Mouse (Mus musculus): Measurements from ENCODE around the gene Usp3. TPM values are rescaled to one million over a fixed set of nuclear protein-coding genes. Genes with fewer than 3 reads are reported as not detected.
A peak's percentile ranks its signal among the peaks of the same experiment; 100 is the strongest.

The Usp3 gene
- total and polyA plus RNA-seq, 3 experiments = 24.4 to 39.5 (median 36.6) TPM

DNA sequence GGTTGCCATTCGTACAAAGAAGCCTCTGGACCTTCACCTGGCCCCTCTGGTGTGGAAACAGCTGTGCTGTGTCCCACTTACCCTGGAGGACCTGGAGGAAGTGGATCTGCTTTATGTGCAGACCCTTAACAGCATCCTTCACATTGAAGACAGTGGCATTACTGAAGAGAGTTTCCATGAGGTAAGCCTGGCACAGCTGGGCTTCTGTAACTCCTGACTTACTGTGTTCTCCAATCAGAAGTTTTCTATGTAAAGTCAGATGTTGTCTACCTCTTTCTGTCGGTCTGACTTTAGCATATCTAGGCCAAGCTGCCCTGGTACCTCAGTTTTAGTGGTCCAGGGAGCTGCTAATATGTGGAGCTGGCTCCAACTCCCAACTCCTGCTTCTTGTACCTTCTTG lies 91.7 kb downstream of the Usp3 start:
- Histone ChIP-seq H3K79me2 (replicated peaks; ENCODE audit: control insufficient read depth, extremely low read depth, insufficient read depth, poor library complexity, severe bottlenecking) (no peaks in the 10 kb centered on the region), H3K4me1 (ENCODE audit: control insufficient read depth in 1 of 2, insufficient read depth in 2 of 2) (peaks cover 29 to 53% of the 10 kb centered on the region in 2 experiments), H3K9ac (ENCODE audit: insufficient read depth, low read depth) (no peak overlapping the region), H3K27me3 (replicated peaks) (no peaks in the 10 kb centered on the region), H3K9me3 (replicated peaks; ENCODE audit: low read length) (no peaks in the 10 kb centered on the region), H3K36me3 (replicated peaks in 1 of 2; ENCODE audit: control insufficient read depth in 1 of 2, insufficient read depth in 1 of 2, low read length in 1 of 2) (peaks cover 42 to 68% of the 10 kb centered on the region in 2 experiments), H3K27ac (ENCODE audit: insufficient read depth, low read depth) (peak overlapping the region; percentile 18; the same call in 1 of the 2 replicates), H3K4me3 (replicated peaks in 1 of 3; ENCODE audit: low read depth in 2 of 3, low read length in 2 of 3, poor library complexity in 1 of 3) (no peak overlapping the region), H3K4me2 (ENCODE audit: insufficient read depth, low read depth, poor library complexity, severe bottlenecking) (no peak overlapping the region)
- in situ Hi-C loops (cut with MboI; ENCODE audit: low pct_ligation_motif_present, low pct_unique_long_range_greater_than_20kb, low sequenced_read_pairs) (loop anchor here (10.0 to 25.0 kb wide), 4 partner anchors 216 to 486 kb away; partner anchors contain the start of genes Aph1b, Ciao2a, Gm10647 and Lactb), dilution Hi-C loops (cut with MboI; ENCODE audit: extremely low pct_ligation_motif_present, extremely low pct_unique_long_range_greater_than_20kb, low sequenced_read_pairs) (no loop called here)
- TF ChIP-seq IRF4 (IDR thresholded peaks at IDR 0.05; ENCODE audit: low read depth, low read length) (peak; percentile 6; the same call in 1 of the 2 replicates), ETS1 (conservative IDR thresholded peaks at IDR 0.05; ENCODE audit: low read depth, low read length) (peak; percentile 81), ELF1 (IDR thresholded peaks at IDR 0.05; ENCODE audit: low read depth, low read length) (0 out of 2 replicates have a peak, but pooled peaks have one; percentile 9), NRF1 (IDR thresholded peaks at IDR 0.05; ENCODE audit: low read depth, low read length) (no peak), MEF2A (IDR thresholded peaks at IDR 0.05; ENCODE audit: borderline replicate concordance, low read depth, low read length) (no peak), MAZ (IDR thresholded peaks at IDR 0.05; ENCODE audit: low read depth, low read length) (0 out of 2 replicates have a peak, but pooled peaks have one; percentile 21), TCF12 (IDR thresholded peaks at IDR 0.05; ENCODE audit: low read depth, low read length) (peak; percentile 47; the same call in 1 of the 2 replicates)
- DNase-seq (ENCODE audit: extremely low read depth) = peak; percentile 59

DNA sequence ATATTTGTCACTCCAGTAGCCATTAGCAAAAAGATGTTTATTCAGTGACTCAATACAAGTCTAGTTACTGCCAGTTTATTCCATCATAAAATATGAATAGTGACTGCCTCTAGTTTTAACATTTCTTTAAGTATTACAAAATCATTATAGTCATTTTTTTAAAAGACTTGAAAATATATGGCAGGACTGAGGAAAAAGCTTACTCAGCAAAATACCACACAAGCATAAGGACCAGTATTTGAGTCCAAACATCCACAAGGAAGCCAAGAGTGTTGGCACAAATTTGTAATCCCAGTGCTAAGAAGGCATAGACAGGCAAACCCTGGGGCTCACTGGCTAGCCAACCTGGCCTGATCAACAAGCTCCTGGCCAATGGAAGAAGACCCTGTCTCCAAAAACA lies 99.0 kb downstream of the Usp3 start:
- TF ChIP-seq RAD21 (IDR thresholded peaks at IDR 0.05; ENCODE audit: low read depth, low read length) (no peak), PAX5 (IDR thresholded peaks at IDR 0.05; ENCODE audit: low read length) (no peak), MAFK (IDR thresholded peaks at IDR 0.05; ENCODE audit: insufficient replicate concordance, low read length) (peak; percentile 97), E2F4 (IDR thresholded peaks at IDR 0.05; ENCODE audit: insufficient replicate concordance, low read depth, low read length) (no peak)
- Histone ChIP-seq H3K9ac (ENCODE audit: insufficient read depth, low read depth) (no peak overlapping the region), H3K79me2 (replicated peaks; ENCODE audit: control insufficient read depth, extremely low read depth, insufficient read depth, poor library complexity, severe bottlenecking) (no peaks in the 10 kb centered on the region), H3K9me3 (replicated peaks; ENCODE audit: low read length) (peaks cover 4% of the 10 kb centered on the region), H3K4me1 (ENCODE audit: control insufficient read depth in 1 of 2, insufficient read depth in 2 of 2) (peaks cover 11 to 42% of the 10 kb centered on the region in 2 experiments; a peak in 3 of 4 replicates), H3K27me3 (replicated peaks) (no peaks in the 10 kb centered on the region), H3K27ac (ENCODE audit: insufficient read depth, low read depth) (no peak overlapping the region), H3K36me3 (replicated peaks in 1 of 2; ENCODE audit: control insufficient read depth in 1 of 2, insufficient read depth in 1 of 2, low read length in 1 of 2) (peaks cover 57 to 76% of the 10 kb centered on the region in 2 experiments), H3K4me2 (ENCODE audit: insufficient read depth, low read depth, poor library complexity, severe bottlenecking) (no peak overlapping the region), H3K4me3 (replicated peaks in 1 of 3; ENCODE audit: low read depth in 2 of 3, low read length in 2 of 3, poor library complexity in 1 of 3) (no peak overlapping the region)
- in situ Hi-C loops (cut with MboI; ENCODE audit: low pct_ligation_motif_present, low pct_unique_long_range_greater_than_20kb, low sequenced_read_pairs) = no loop called here
- dilution Hi-C loops (cut with MboI; ENCODE audit: extremely low pct_ligation_motif_present, extremely low pct_unique_long_range_greater_than_20kb, low sequenced_read_pairs) = no loop called here
- DNase-seq (ENCODE audit: extremely low read depth) = no peak

DNA sequence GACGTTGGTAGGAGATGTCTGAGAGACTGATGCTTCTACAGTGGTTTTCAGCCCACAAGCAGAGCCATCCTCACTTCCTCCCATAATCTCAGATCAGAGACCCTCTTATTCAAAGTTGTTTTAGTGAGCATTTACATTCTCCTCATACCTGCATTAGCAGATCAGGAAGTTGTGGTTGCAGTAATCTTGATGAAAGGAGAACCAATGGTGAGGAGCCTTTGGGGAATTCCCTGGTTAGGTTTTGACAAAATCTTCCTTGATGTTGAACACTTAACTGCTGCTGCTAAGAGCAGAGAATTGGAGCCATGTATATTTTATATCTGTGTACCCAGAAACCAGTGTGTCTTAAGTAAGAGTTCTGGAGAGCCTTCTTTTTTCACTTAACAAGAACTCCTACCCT lies 100.6 kb downstream of the Usp3 start:
- Histone ChIP-seq H3K4me1 (ENCODE audit: control insufficient read depth in 1 of 2, insufficient read depth in 2 of 2) (peaks cover 11 to 45% of the 10 kb centered on the region in 2 experiments; a peak in 3 of 4 replicates), H3K27me3 (replicated peaks) (no peaks in the 10 kb centered on the region), H3K79me2 (replicated peaks; ENCODE audit: control insufficient read depth, extremely low read depth, insufficient read depth, poor library complexity, severe bottlenecking) (no peaks in the 10 kb centered on the region), H3K36me3 (replicated peaks in 1 of 2; ENCODE audit: control insufficient read depth in 1 of 2, insufficient read depth in 1 of 2, low read length in 1 of 2) (peaks cover 59 to 76% of the 10 kb centered on the region in 2 experiments), H3K4me3 (replicated peaks in 1 of 3; ENCODE audit: low read depth in 2 of 3, low read length in 2 of 3, poor library complexity in 1 of 3) (no peak overlapping the region), H3K27ac (ENCODE audit: insufficient read depth, low read depth) (peak overlapping the region; percentile 81; the same call in 1 of the 2 replicates), H3K9me3 (replicated peaks; ENCODE audit: low read length) (peaks cover 4% of the 10 kb centered on the region), H3K9ac (ENCODE audit: insufficient read depth, low read depth) (no peak overlapping the region), H3K4me2 (ENCODE audit: insufficient read depth, low read depth, poor library complexity, severe bottlenecking) (peak overlapping the region; percentile 55; the same call in 1 of the 2 replicates)
- no peak for TF ChIP-seq MAZ (IDR thresholded peaks at IDR 0.05; ENCODE audit: low read depth, low read length)
- no peak for TF ChIP-seq HCFC1 (IDR thresholded peaks at IDR 0.05; ENCODE audit: low read depth, low read length)
- no peak for TF ChIP-seq JUND (conservative IDR thresholded peaks at IDR 0.05; ENCODE audit: low read depth, low read length)
- no peak for TF ChIP-seq BHLHE40 (IDR thresholded peaks at IDR 0.05; ENCODE audit: low read depth, low read length)
- TF ChIP-seq ETS1 (conservative IDR thresholded peaks at IDR 0.05; ENCODE audit: low read depth, low read length) = no peak
- peak; percentile 44; the same call in 1 of the 2 replicates for TF ChIP-seq ELF1 (IDR thresholded peaks at IDR 0.05; ENCODE audit: low read depth, low read length)
- peak; percentile 41; the same call in 1 of the 2 replicates for TF ChIP-seq EP300 (IDR thresholded peaks at IDR 0.05; ENCODE audit: low read length)
- TF ChIP-seq IRF4 (IDR thresholded peaks at IDR 0.05; ENCODE audit: low read depth, low read length) = peak; percentile 49; the same call in 1 of the 2 replicates
- in situ Hi-C loops (cut with MboI; ENCODE audit: low pct_ligation_motif_present, low pct_unique_long_range_greater_than_20kb, low sequenced_read_pairs) = no loop called here
- dilution Hi-C loops (cut with MboI; ENCODE audit: extremely low pct_ligation_motif_present, extremely low pct_unique_long_range_greater_than_20kb, low sequenced_read_pairs) = no loop called here
- peak; percentile 75 for DNase-seq (ENCODE audit: extremely low read depth)

All from CH12.LX (cell line).